Mouse (Mus musculus) heart, embryonic 14.5 days (tissue): ENCODE measurements around the gene Tmem223. TPM values are rescaled to one million over a fixed set of nuclear protein-coding genes. Genes with fewer than 3 reads are reported as not detected.

Experiments used
- ATAC-seq: fragments of 200-750 bp; cut with Nextera tagmentation; 2 replicates; pipeline ENCODE4 v1.8.0; 2017; ENCODE audit warnings: low read depth, moderate TSS enrichment; ENCODE audit not compliant: insufficient number of reproducible peaks, insufficient read depth, low FRiP score
- H3K27ac ChIP-seq, 2 experiments: fragments of 200-500 bp in 1 of 2; fragments of 300-500 bp in 1 of 2; sonication (generic) in 1 of 2; replicated peaks in 1 of 2; 2 replicates each; pipeline ENCODE4 v1.5.1; 2012 to 2014; ENCODE audit warnings: low read depth in 2 of 2, low read length in 2 of 2, control low read depth in 1 of 2, mild to moderate bottlenecking in 1 of 2, mixed read lengths in 1 of 2; ENCODE audit not compliant: control insufficient read depth in 1 of 2, insufficient read depth in 1 of 2
- H3K27me3 ChIP-seq: fragments of 300-500 bp; sonication (generic); 2 replicates; pipeline ENCODE4 v1.6.1; 2014; ENCODE audit warnings: mild to moderate bottlenecking, low read length, control low read depth; ENCODE audit not compliant: control insufficient read depth, insufficient read depth
- H3K36me3 ChIP-seq: fragments of 300-500 bp; sonication (generic); 2 replicates; pipeline ENCODE4 v1.6.1; 2014; ENCODE audit warnings: mild to moderate bottlenecking, control low read depth, low read length, mixed read lengths; ENCODE audit not compliant: control insufficient read depth, insufficient read depth
- H3K4me1 ChIP-seq, 2 experiments: fragments of 200-500 bp in 1 of 2; fragments of 300-500 bp in 1 of 2; sonication (generic) in 1 of 2; 2 replicates each; pipeline ENCODE4 v1.6.1; 2012 to 2014; ENCODE audit warnings: low read length in 2 of 2, control low read depth in 1 of 2, mixed read lengths in 1 of 2; ENCODE audit not compliant: control insufficient read depth in 2 of 2, insufficient read depth in 2 of 2
- H3K4me2 ChIP-seq: fragments of 300-500 bp; sonication (generic); 2 replicates; pipeline ENCODE4 v1.6.1; 2014; ENCODE audit warnings: mild to moderate bottlenecking, low read length
- H3K4me3 ChIP-seq, 2 experiments: fragments of 200-500 bp in 1 of 2; fragments of 300-500 bp in 1 of 2; sonication (generic) in 1 of 2; 2 replicates each; pipeline ENCODE4 v1.5.1; 2012 to 2014; ENCODE audit warnings: low read length in 2 of 2, mild to moderate bottlenecking in 2 of 2, control low read depth in 1 of 2, low read depth in 1 of 2, moderate library complexity in 1 of 2; ENCODE audit not compliant: control insufficient read depth in 1 of 2, insufficient read depth in 1 of 2
- H3K9ac ChIP-seq: fragments of 300-500 bp; sonication (generic); 2 replicates; pipeline ENCODE4 v1.6.1; 2014; ENCODE audit warnings: mild to moderate bottlenecking, low read length
- H3K9me3 ChIP-seq: fragments of 300-500 bp; sonication (generic); 2 replicates; pipeline ENCODE4 v1.6.1; 2016; ENCODE audit warnings: low read length, control low read depth; ENCODE audit not compliant: control insufficient read depth
- WGBS: fragments of 180-500 bp; shearing (Covaris S2); extraction: QIAGEN DNeasy Blood & Tissue Kit; methylation state at CpG from one replicate; pipeline ENCODE4 v1.1.7; 2014; 5-methylcytosine and 5-hydroxymethylcytosine counted together
- polyA plus RNA-seq: library from polyadenylated mRNA; unstranded; fragments of >200 nt; fragmentation: Nextera tagmentation; extraction: Ambion mirVana; gene quantifications from 2 replicates; pipeline ENCODE4 v1.2.1, GENCODE M21; 2014

Tmem223 gene
- 167 and 196 TPM in 2 replicates for polyA plus RNA-seq

DNA sequence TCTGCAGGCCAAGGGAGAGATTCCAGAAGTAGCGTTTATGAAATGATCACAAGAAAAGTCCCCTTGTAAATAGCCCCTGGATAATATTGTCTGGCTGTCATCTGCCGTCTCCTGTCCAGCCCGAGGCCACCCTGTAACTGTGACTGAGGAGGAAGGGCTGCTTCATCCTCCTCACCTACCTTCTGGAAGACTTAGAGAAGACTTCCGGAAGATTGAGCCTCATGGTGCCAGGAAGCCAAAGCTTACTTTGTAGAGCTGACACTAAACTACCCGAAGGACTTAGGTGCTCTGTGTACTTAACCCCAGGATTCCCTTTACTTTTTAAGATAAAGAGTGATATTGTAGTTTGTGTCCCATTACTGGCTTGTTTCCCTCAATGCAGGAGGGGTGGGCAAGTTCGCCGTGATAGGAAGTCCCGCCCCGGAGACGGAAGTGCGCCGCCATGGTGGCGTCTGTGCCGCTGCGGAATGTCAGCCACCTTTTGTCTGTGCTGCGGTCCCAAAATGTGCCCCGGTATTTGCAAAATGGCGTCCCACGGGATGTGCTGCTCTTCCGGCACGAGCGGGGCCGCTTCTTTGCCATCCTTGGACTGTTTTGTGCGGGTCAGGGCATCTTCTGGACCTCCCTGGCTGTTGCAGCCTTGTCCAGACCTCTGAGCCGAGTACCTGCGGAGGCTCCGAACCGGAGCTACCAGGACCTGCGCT, at the start of gene Tmem223:
Gene Tmem223, plus strand, starts transcription at position 430 of the 704 bp plus-strand sequence.
- ATAC-seq: peak; percentile 10; the same call in 1 of the 2 replicates
- H3K36me3 ChIP-seq: peaks cover 67% of the 10 kb centered on the region
- WGBS: 20% methylated on average over 29 of the region's 29 CpGs

DNA sequence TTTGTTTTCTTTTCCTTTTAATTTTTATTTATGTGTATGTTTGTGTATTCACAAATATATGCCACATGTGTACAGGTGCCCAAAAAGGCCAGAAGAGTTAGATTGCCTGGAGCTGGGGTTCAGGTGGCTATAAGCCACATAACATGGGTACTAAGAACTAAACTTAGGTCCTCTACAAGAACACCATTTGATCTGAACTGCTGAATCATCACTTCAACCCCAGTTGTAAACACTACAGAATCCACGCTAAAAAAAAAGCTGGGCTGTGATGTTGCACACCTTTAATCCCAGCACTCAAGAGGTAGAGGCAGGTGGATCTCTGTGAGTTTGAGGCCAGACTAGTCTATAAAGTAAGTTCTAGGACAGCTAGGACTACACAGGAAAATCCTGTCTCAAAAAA, 49.4 kb upstream of the Tmem223 start:
- WGBS: 69% methylated on average over 1 of the region's 1 CpGs
- no peak for ATAC-seq

More for the DNA sequence above, at the start of gene Tmem223:
- peak within 1 kb of the TSS; percentile 98 for H3K9ac ChIP-seq
- peaks cover 12 to 23% of the 10 kb centered on the region in 2 experiments for H3K4me1 ChIP-seq
- H3K4me2 ChIP-seq: peak within 1 kb of the TSS; percentile 74
- no peaks in the 10 kb centered on the region for H3K27me3 ChIP-seq
- peak within 1 kb of the TSS; percentile 84 to 91 for H3K4me3 ChIP-seq
- peak within 1 kb of the TSS; percentile 89 to 92 for H3K27ac ChIP-seq
- no peaks in the 10 kb centered on the region for H3K9me3 ChIP-seq

DNA sequence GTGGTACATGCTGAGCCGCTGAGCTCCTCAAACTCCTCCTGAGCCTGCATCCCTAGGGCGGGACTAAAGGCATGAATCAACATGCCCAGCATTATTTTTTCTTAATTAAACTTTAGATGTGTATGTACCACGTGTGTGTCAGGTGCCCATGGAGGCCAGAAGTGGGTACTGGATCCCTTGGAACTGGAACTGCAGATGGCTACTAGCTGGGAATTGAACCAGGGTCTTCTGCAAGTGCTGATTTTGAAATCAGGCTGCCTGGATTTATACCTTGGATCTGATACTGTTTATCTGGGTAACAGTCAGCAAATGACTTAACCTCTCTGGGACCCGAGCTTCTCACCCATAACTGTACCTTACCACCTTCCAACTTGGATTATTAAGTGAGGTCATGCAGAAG, 48.8 kb upstream of the Tmem223 start:
- peaks cover 2 to 29% of the 10 kb centered on the region in 2 experiments; a peak in 3 of 4 replicates for H3K4me1 ChIP-seq
- peak overlapping the region in 1 of 2 experiments; percentile 73; a peak in 2 of 4 replicates for H3K4me3 ChIP-seq
- H3K27me3 ChIP-seq: no peaks in the 10 kb centered on the region
- peaks cover 29% of the 10 kb centered on the region for H3K36me3 ChIP-seq
- H3K9me3 ChIP-seq: no peaks in the 10 kb centered on the region
- H3K27ac ChIP-seq: peak overlapping the region in 1 of 2 experiments; percentile 95; a peak in 2 of 4 replicates
- ATAC-seq: no peak
- H3K9ac ChIP-seq: peak overlapping the region; percentile 87
- whole genome bisulfite sequencing: 66% methylated on average over 4 of the region's 4 CpGs
- peak overlapping the region; percentile 88 for H3K4me2 ChIP-seq

More for the DNA sequence above, 49.4 kb upstream of the Tmem223 start:
- Histone ChIP-seq H3K4me3 (no peak overlapping the region), H3K27ac (no peak overlapping the region), H3K9ac (peak overlapping the region; percentile 38; the same call in 1 of the 2 replicates), H3K27me3 (no peaks in the 10 kb centered on the region), H3K36me3 (peaks cover 23% of the 10 kb centered on the region), H3K4me2 (no peak overlapping the region), H3K4me1 (peaks cover 2 to 29% of the 10 kb centered on the region in 2 experiments; a peak in 3 of 4 replicates), H3K9me3 (no peaks in the 10 kb centered on the region)

DNA sequence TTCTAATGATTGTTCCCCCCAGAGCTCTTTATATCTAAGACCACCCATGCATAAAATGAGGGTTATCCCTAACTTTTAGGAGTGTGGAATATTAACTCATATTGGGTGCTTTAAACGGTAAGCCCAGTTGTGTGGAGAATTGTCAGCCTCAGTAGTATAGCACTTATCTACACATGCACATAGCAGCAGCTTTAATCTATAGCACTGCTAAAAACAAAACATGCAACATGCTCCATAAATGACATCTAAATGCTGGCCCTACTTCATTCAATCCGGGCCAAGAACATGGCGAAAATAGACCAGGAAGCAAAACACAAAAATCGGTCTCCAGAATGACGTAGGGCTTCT, 48.3 kb upstream of the Tmem223 start:
- H3K27ac ChIP-seq: peak overlapping the region; percentile 95 to 99
- WGBS: 0% methylated on average over 5 of the region's 5 CpGs
- H3K36me3 ChIP-seq: peaks cover 30% of the 10 kb centered on the region
- H3K27me3 ChIP-seq: no peaks in the 10 kb centered on the region
- no peak for ATAC-seq
- H3K9ac ChIP-seq: peak overlapping the region; percentile 87
- H3K4me1 ChIP-seq: peaks cover 2 to 29% of the 10 kb centered on the region in 2 experiments; a peak in 3 of 4 replicates
- no peaks in the 10 kb centered on the region for H3K9me3 ChIP-seq
- peak overlapping the region; percentile 73 to 89 for H3K4me3 ChIP-seq
- peak overlapping the region; percentile 88 for H3K4me2 ChIP-seq

DNA sequence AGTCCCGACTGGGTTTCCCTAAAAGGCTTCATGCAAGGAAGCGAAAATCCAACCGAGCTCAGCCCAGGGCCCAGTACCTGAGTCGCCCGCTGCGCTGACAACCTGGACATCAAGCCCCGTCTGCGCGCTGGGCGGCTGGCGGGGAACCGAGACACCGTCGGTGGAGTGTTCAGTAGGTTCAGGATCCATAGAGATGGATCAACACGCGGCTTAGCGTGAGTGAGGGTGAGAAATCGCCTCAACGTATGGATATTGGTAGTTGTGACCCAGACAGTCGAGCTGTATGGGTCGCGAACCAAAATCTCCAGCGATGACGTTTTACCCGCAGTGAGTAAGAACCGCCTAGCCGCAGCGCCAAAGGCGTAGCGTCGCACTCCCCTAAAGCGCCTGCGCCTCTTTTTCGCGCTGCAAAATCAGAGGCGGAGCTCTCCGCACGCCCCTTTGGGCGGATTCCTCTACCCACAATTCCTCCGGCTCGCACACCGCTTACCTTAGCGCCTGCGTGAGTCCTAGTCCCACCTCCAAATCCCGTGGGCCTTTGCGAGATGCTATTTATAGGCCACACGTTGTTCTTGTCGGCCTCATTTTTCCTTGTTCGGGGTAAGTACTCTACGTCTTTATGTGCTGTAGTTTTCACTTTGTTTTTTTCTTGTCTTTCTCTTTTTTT, 47.8 kb upstream of the Tmem223 start, which contains the start of gene Slc3a2:
Gene Slc3a2, minus strand, starts transcription at position 463 of the 667 bp plus-strand sequence.
- WGBS: under 1% methylated on average over 50 of the region's 50 CpGs
- peak; percentile 96 for ATAC-seq

DNA sequence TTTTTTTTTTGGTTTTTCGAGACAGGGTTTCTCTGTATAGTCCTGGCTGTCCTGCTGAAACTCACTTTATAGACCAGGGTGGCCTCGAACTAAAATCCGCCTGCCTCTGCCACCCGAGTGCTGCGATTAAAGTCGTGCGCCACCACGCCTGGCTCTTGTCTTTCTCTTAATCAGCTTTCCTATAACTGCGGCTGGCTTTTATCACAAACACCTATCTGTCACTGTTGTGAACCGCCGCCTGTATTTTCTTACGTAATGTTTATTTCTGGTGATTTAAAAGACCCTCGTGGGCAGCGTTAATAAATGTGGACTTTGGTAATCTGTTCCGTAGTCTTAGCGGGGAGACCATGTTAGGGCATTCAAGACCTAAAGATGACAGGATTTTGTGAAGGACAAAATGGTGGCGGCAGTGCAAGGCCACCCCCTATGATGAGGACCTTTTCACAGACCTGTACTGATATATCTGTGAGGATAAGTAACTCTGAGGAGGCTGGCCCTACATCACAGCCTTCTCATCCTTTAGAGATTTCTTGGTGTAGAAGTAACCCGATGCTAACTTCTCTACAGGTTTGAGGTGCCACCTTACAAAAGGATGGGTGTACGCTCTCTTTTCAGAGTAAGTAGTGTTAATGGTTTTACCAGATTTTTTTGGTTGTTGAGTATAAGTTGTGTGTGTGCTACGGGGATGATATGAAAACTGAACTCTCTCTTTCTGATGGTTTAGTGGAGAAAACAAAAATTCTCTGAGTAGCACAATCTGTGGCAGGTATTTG, 47.0 kb upstream of the Tmem223 start:
- peak overlapping the region; percentile 86 to 88 for H3K27ac ChIP-seq
- WGBS: 1% methylated on average over 20 of the region's 20 CpGs
- H3K4me3 ChIP-seq: peak overlapping the region; percentile 73 to 91
- peaks cover 2 to 29% of the 10 kb centered on the region in 2 experiments; a peak in 3 of 4 replicates for H3K4me1 ChIP-seq
- peaks cover 30% of the 10 kb centered on the region for H3K36me3 ChIP-seq
- ATAC-seq: no peak
- H3K9ac ChIP-seq: peak overlapping the region; percentile 95
- H3K9me3 ChIP-seq: no peaks in the 10 kb centered on the region
- H3K4me2 ChIP-seq: peak overlapping the region; percentile 79
- H3K27me3 ChIP-seq: no peaks in the 10 kb centered on the region

More for the DNA sequence above, 47.8 kb upstream of the Tmem223 start, which contains the start of gene Slc3a2:
- H3K9me3 ChIP-seq: no peaks in the 10 kb centered on the region
- peaks cover 2 to 29% of the 10 kb centered on the region in 2 experiments; a peak in 3 of 4 replicates for H3K4me1 ChIP-seq
- H3K4me2 ChIP-seq: peak within 1 kb of the TSS; percentile 88
- peak within 1 kb of the TSS; percentile 95 to 99 for H3K27ac ChIP-seq
- peaks cover 30% of the 10 kb centered on the region for H3K36me3 ChIP-seq
- H3K27me3 ChIP-seq: no peaks in the 10 kb centered on the region
- H3K9ac ChIP-seq: peak within 1 kb of the TSS; percentile 95
- peak within 1 kb of the TSS; percentile 73 to 91 for H3K4me3 ChIP-seq

DNA sequence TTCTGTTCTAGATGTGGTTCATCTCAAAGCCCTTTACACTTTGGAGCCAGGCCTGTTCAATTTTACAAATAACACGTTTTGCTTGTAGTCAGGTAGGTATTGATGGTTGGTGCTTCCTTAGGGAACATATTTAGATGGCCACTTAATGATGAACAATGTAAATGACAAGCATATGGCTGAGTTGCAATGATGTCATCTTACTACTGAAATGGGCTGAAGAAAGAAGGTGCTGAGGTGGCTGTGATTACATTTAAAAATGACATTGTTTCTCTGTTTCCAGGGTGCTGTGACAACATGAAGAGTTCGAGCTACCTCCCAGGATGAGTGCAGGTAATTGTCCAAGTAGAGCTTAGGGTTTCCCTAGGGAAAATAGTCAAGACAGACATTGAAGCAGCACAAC, 46.4 kb upstream of the Tmem223 start:
- Histone ChIP-seq H3K36me3 (peaks cover 30% of the 10 kb centered on the region), H3K4me1 (peaks cover 2 to 29% of the 10 kb centered on the region in 2 experiments; a peak in 3 of 4 replicates), H3K9me3 (no peaks in the 10 kb centered on the region), H3K4me3 (peak overlapping the region; percentile 73 to 91; a peak in 3 of 4 replicates), H3K27ac (peak overlapping the region in 1 of 2 experiments; percentile 88; a peak in 1 of 4 replicates), H3K9ac (peak overlapping the region; percentile 95), H3K4me2 (peak overlapping the region; percentile 79), H3K27me3 (no peaks in the 10 kb centered on the region)
- WGBS: 0% methylated on average over 2 of the region's 2 CpGs
- ATAC-seq: no peak
